Mouse (Mus musculus) kidney, adult 2 months (tissue): ENCODE results near the gene Kidins220.

Source experiments
- CTCF ChIP-seq: fragments of 200-500 bp; conservative IDR thresholded peaks from 2 replicates; pipeline ENCODE4 v1.5.1; 2011; ENCODE audit warnings: low read depth, mild to moderate bottlenecking, control low read depth, low read length, moderate library complexity, mixed read lengths; ENCODE audit not compliant: insufficient read depth, insufficient read length
- POLR2A ChIP-seq: fragments of 200-500 bp; IDR thresholded peaks from one replicate; pipeline ENCODE4 v1.6.1; 2011; ENCODE audit warnings: low read depth, low read length, control low read depth

DNA sequence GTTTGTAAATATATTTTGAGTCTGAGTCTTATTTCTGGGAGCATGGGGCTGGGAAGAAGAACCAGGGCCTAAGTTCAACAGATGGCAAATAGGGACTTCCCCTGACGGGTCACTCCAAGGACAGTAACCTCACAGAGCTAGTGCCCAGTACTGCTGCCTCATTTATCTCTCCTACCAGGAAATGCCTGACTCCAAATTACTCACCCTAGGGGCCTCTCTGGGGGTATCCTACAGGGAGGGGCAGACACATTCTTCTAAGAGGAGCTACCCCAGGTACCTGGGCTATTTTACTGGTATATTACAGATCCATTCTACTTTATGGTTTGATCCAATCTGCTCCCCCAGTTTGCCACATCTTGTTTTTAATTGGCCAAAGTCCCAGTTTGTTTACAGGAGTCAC is 114.7 kb downstream of the Kidins220 start:
- TF ChIP-seq POLR2A, result no peak
- no peak for TF ChIP-seq CTCF
